Mouse (Mus musculus): ENCODE results near the gene Mobp. TPM values are rescaled to one million over a fixed set of nuclear protein-coding genes. Genes with fewer than 3 reads are reported as not detected.

The Mobp gene
- not detected in 2 replicates for polyA plus RNA-seq (2012; rRNA removed)

GRCm38 (mm10) chr9:120149222-120149828, at the start of gene Mobp:
Mobp (plus strand) TSS chr9:120149707.

GRCm38 (mm10) chr9:120110211-120111018, 39.1 kb upstream of the Mobp start, which contains the start of gene Slc25a38:
Slc25a38 (plus strand) TSS chr9:120110374.

GRCm38 (mm10) chr9:120127538-120128251, 21.8 kb upstream of the Mobp start, which contains the start of gene Rpsa:
Rpsa (plus strand) TSS chr9:120127689.

Other genes with a start within 250 kb of the Mobp start
- gene Gorasp1, start 212.1 kb upstream of the Mobp start, polyA plus RNA-seq (2012; rRNA removed), result 33.7 and 36.2 TPM in 2 replicates
- 0.07 and 0.12 TPM in 2 replicates for gene Ttc21a, start 212.1 kb upstream of the Mobp start, polyA plus RNA-seq (2012; rRNA removed)
- gene Csrnp1, start 165.0 kb upstream of the Mobp start, polyA plus RNA-seq (2012; rRNA removed), result 21.3 and 27.3 TPM in 2 replicates
- gene Xirp1, start 126.1 kb upstream of the Mobp start, polyA plus RNA-seq (2012; rRNA removed), result 0.08 and 0.15 TPM in 2 replicates
- gene Cx3cr1, start 79.8 kb upstream of the Mobp start, polyA plus RNA-seq (2012; rRNA removed), result 7.0 and 10.8 TPM in 2 replicates
- 0.22 and 0.31 TPM in 2 replicates for gene Ccr8, start 57.6 kb upstream of the Mobp start, polyA plus RNA-seq (2012; rRNA removed)
- gene Slc25a38, start 39.3 kb upstream of the Mobp start, polyA plus RNA-seq (2012; rRNA removed), result 21.2 and 29.7 TPM in 2 replicates
- gene Rpsa, start 22.0 kb upstream of the Mobp start, polyA plus RNA-seq (2012; rRNA removed), result 2,125 and 2,310 TPM in 2 replicates
- 4.4 and 4.9 TPM in 2 replicates for gene Myrip, start 151.8 kb downstream of the Mobp start, polyA plus RNA-seq (2012; rRNA removed)

Measured in colon, adult 2 months (tissue).